7 mouse cellular contexts compared by ENCODE assay signal in genomic region chr12:46399653-46399975, GRCm38 (mm10).
A peak's percentile ranks its signal among the peaks of the same experiment; 100 is the strongest.
DNase-seq lines count a peak whose midpoint lies in the region; ATAC-seq and TF ChIP-seq lines count a peak whose summit lies in the region.

No protein-coding gene starts in this region.

- no peaks in the 10 kb centered on the region for H3K27me3 ChIP-seq in kidney, postnatal 0 days (ENCODE audit: insufficient read depth, low read length)
- H3K27me3 ChIP-seq in embryonic facial prominence, embryonic 11.5 days (ENCODE audit: control insufficient read depth, insufficient read depth, low read length) = no peaks in the 10 kb centered on the region
- H3K27me3 ChIP-seq in hindbrain, embryonic 11.5 days (ENCODE audit: control insufficient read depth, insufficient read depth, low read length) = no peaks in the 10 kb centered on the region; the same call in 1 of the 2 replicates
- no peaks in the 10 kb centered on the region for H3K27me3 ChIP-seq in liver, embryonic 16.5 days (ENCODE audit: control insufficient read depth, insufficient read depth, low read depth, low read length)
- no peaks in the 10 kb centered on the region for H3K27me3 ChIP-seq in thymus, adult 2 months (ENCODE audit: control insufficient read depth, insufficient read depth, low read length)

- H3K4me3 ChIP-seq in kidney, postnatal 0 days (replicated peaks; ENCODE audit: low read depth, low read length) = peak overlapping the region; percentile 49
- H3K4me3 ChIP-seq in embryonic facial prominence, embryonic 11.5 days (ENCODE audit: low read depth, low read length) = peak overlapping the region; percentile 46
- peak overlapping the region; percentile 45 for H3K4me3 ChIP-seq in hindbrain, embryonic 11.5 days (ENCODE audit: low read depth, low read length)
- 0 out of 2 replicates have a peak overlapping the region, but pooled peaks have one; percentile 16 for H3K4me3 ChIP-seq in liver, embryonic 16.5 days (ENCODE audit: low read depth, low read length)
- no peak overlapping the region for H3K4me3 ChIP-seq in thymus, adult 2 months (ENCODE audit: control insufficient read depth, insufficient read depth, low read length)

- no peaks in the 10 kb centered on the region for H3K4me1 ChIP-seq in kidney, postnatal 0 days (replicated peaks; ENCODE audit: insufficient read depth, low read length)
- no peaks in the 10 kb centered on the region for H3K4me1 ChIP-seq in embryonic facial prominence, embryonic 11.5 days (ENCODE audit: control insufficient read depth, insufficient read depth, low read length)
- no peaks in the 10 kb centered on the region for H3K4me1 ChIP-seq in hindbrain, embryonic 11.5 days (replicated peaks; ENCODE audit: control insufficient read depth, insufficient read depth, low read length)
- no peaks in the 10 kb centered on the region for H3K4me1 ChIP-seq in liver, embryonic 16.5 days (ENCODE audit: control insufficient read depth, low read depth, low read length)
- no peaks in the 10 kb centered on the region for H3K4me1 ChIP-seq in thymus, adult 2 months (replicated peaks; ENCODE audit: control insufficient read depth, insufficient read depth, low read length)

- peak; percentile 15 for DNase-seq in kidney, postnatal 0 days (ENCODE audit: low spot score)
- no peak for DNase-seq in kidney, adult 9 months
- peak; percentile 52 for DNase-seq in embryonic facial prominence, embryonic 11.5 days (ENCODE audit: low spot score)
- DNase-seq in hindbrain, embryonic 11.5 days (ENCODE audit: low spot score) = peak; percentile 66
- no peak for DNase-seq in c-Kit-positive CD71-positive TER-119-positive erythroid progenitor cells, embryonic 14.5 days (ENCODE audit: low spot score)
- no peak for DNase-seq in thymus, adult 2 months

- H3K36me3 ChIP-seq in kidney, postnatal 0 days (ENCODE audit: insufficient read depth, low read length) = no peaks in the 10 kb centered on the region
- no peaks in the 10 kb centered on the region for H3K36me3 ChIP-seq in embryonic facial prominence, embryonic 11.5 days (replicated peaks; ENCODE audit: control insufficient read depth, insufficient read depth, low read depth, low read length)
- no peaks in the 10 kb centered on the region for H3K36me3 ChIP-seq in hindbrain, embryonic 11.5 days (ENCODE audit: control insufficient read depth, insufficient read depth, low read length)
- H3K36me3 ChIP-seq in liver, embryonic 16.5 days (ENCODE audit: control insufficient read depth, insufficient read depth) = no peaks in the 10 kb centered on the region
- H3K36me3 ChIP-seq in thymus, adult 2 months (ENCODE audit: control insufficient read depth, insufficient read depth, low read length) = no peaks in the 10 kb centered on the region

- peak; percentile 71 for ATAC-seq in kidney, postnatal 0 days (replicated peaks; ENCODE audit: low FRiP score, low read depth)
- peak; percentile 68 for ATAC-seq in embryonic facial prominence, embryonic 11.5 days (replicated peaks; ENCODE audit: insufficient number of reproducible peaks, low FRiP score, low TSS enrichment, low read depth)
- peak; percentile 86 for ATAC-seq in hindbrain, embryonic 11.5 days (ENCODE audit: low FRiP score)
- ATAC-seq in liver, embryonic 16.5 days (ENCODE audit: low read depth) = no peak

- H3K27ac ChIP-seq in kidney, postnatal 0 days = no peak overlapping the region
- no peak overlapping the region for H3K27ac ChIP-seq in embryonic facial prominence, embryonic 11.5 days (replicated peaks; ENCODE audit: low read depth, low read length)
- H3K27ac ChIP-seq in hindbrain, embryonic 11.5 days (ENCODE audit: low read depth, low read length) = 0 out of 2 replicates have a peak overlapping the region, but pooled peaks have one; percentile 4
- no peak overlapping the region for H3K27ac ChIP-seq in liver, embryonic 16.5 days (ENCODE audit: low read length)
- H3K27ac ChIP-seq in thymus, adult 2 months (ENCODE audit: control insufficient read depth, insufficient read depth, low read length) = no peak overlapping the region

- WGBS in kidney, postnatal 0 days = 1% methylated on average over 14 of the region's 14 CpGs
- 2% methylated on average over 14 of the region's 14 CpGs for WGBS in embryonic facial prominence, embryonic 11.5 days
- WGBS in hindbrain, embryonic 11.5 days = 1% methylated on average over 14 of the region's 14 CpGs
- 5% methylated on average over 14 of the region's 14 CpGs for WGBS in liver, embryonic 16.5 days (ENCODE audit: insufficient replicate concordance)
- 12% methylated on average over 14 of the region's 14 CpGs for WGBS in thymus, adult 2 months

- peak overlapping the region; percentile 8; the same call in 1 of the 2 replicates for H3K9ac ChIP-seq in kidney, postnatal 0 days (ENCODE audit: low read depth, low read length)
- H3K9ac ChIP-seq in embryonic facial prominence, embryonic 11.5 days (replicated peaks; ENCODE audit: low read length) = peak overlapping the region; percentile 58
- peak overlapping the region; percentile 47 for H3K9ac ChIP-seq in hindbrain, embryonic 11.5 days (ENCODE audit: low read depth, low read length)
- no peak overlapping the region for H3K9ac ChIP-seq in liver, embryonic 16.5 days (ENCODE audit: low read depth, low read length)

- no peak for TF ChIP-seq CTCF in kidney, postnatal 0 days (IDR thresholded peaks at IDR 0.05; ENCODE audit: low read depth)
- no peak for TF ChIP-seq CTCF in thymus, adult 2 months (IDR thresholded peaks at IDR 0.05; ENCODE audit: borderline replicate concordance, control insufficient read depth, extremely low read depth, insufficient read depth, low read length, poor library complexity)

- no peak for TF ChIP-seq POLR2A in thymus, adult 2 months (IDR thresholded peaks at IDR 0.05; ENCODE audit: control insufficient read depth, extremely low read depth, insufficient read depth, low read length, poor library complexity)

- no peaks in the 10 kb centered on the region for H3K9me3 ChIP-seq in kidney, postnatal 0 days (replicated peaks; ENCODE audit: low read length)
- H3K9me3 ChIP-seq in embryonic facial prominence, embryonic 11.5 days (replicated peaks; ENCODE audit: control insufficient read depth, low read length) = no peaks in the 10 kb centered on the region
- no peaks in the 10 kb centered on the region for H3K9me3 ChIP-seq in hindbrain, embryonic 11.5 days (ENCODE audit: control insufficient read depth, low read length)
- H3K9me3 ChIP-seq in liver, embryonic 16.5 days (replicated peaks; ENCODE audit: control insufficient read depth, low read length) = no peaks in the 10 kb centered on the region

- H3K4me2 ChIP-seq in kidney, postnatal 0 days (ENCODE audit: low read length) = peak overlapping the region; percentile 76
- peak overlapping the region; percentile 74 for H3K4me2 ChIP-seq in embryonic facial prominence, embryonic 11.5 days (ENCODE audit: low read depth, low read length)
- H3K4me2 ChIP-seq in hindbrain, embryonic 11.5 days (replicated peaks; ENCODE audit: low read depth, low read length) = peak overlapping the region; percentile 68
- H3K4me2 ChIP-seq in liver, embryonic 16.5 days (ENCODE audit: low read depth, low read length) = peak overlapping the region; percentile 20; the same call in 1 of the 2 replicates

Comparison
In these comparisons a context has a peak if more than half of its experiments do, and no peak if none do; other contexts are left out.
1. DNase-seq: peak in kidney, postnatal 0 days (single experiment), embryonic facial prominence, embryonic 11.5 days (single experiment) and hindbrain, embryonic 11.5 days (single experiment); none in kidney, adult 9 months (single experiment), c-Kit-positive CD71-positive TER-119-positive erythroid progenitor cells, embryonic 14.5 days (single experiment) and thymus, adult 2 months (single experiment).
2. H3K4me2 ChIP-seq: peak in every context shown above with its lines; median percentile 76 in kidney, postnatal 0 days; 74 in embryonic facial prominence, embryonic 11.5 days; 68 in hindbrain, embryonic 11.5 days; 20 in liver, embryonic 16.5 days.